Mouse (Mus musculus): ENCODE measurements around the gene Gm20594. TPM values are rescaled to one million over a fixed set of nuclear protein-coding genes. Genes with fewer than 3 reads are reported as not detected.

Gene Gm20594
- polyA plus RNA-seq (2014; fragmentation: Nextera tagmentation; extraction: Ambion mirVana): not detected in 2 replicates

GRCm38 (mm10) chr6:79817616-79818015 lies at the start of gene Gm20594:
TSS of gene Gm20594 (plus strand) at chr6:79817916.
- no peaks in the 10 kb centered on the region for H3K27me3 ChIP-seq (ENCODE audit: control insufficient read depth, insufficient read depth, low read length)
- H3K4me1 ChIP-seq (ENCODE audit: control insufficient read depth, insufficient read depth, low read length): no peaks in the 10 kb centered on the region
- no peak within 1 kb of the TSS for H3K4me2 ChIP-seq (replicated peaks; ENCODE audit: low read depth, low read length)
- no peak within 1 kb of the TSS for H3K4me3 ChIP-seq (ENCODE audit: low read depth, low read length)
- no peak for ATAC-seq (ENCODE audit: insufficient number of reproducible peaks, insufficient read depth, low FRiP score, low read depth)
- H3K27ac ChIP-seq (ENCODE audit: low read length): no peak within 1 kb of the TSS
- WGBS: 57% methylated on average over 1 of the region's 1 CpGs
- H3K36me3 ChIP-seq (ENCODE audit: control insufficient read depth, insufficient read depth, low read length): no peaks in the 10 kb centered on the region
- no peaks in the 10 kb centered on the region for H3K9me3 ChIP-seq (ENCODE audit: control insufficient read depth, low read depth, low read length)
- no peak within 1 kb of the TSS for H3K9ac ChIP-seq (replicated peaks; ENCODE audit: low read depth, low read length)

GRCm38 (mm10) chr6:79818114-79818513 lies 398 bp downstream of the Gm20594 start:
- Histone ChIP-seq H3K4me1 (ENCODE audit: control insufficient read depth, insufficient read depth, low read length) (no peaks in the 10 kb centered on the region), H3K4me3 (ENCODE audit: low read depth, low read length) (no peak overlapping the region), H3K4me2 (replicated peaks; ENCODE audit: low read depth, low read length) (no peak overlapping the region), H3K9me3 (ENCODE audit: control insufficient read depth, low read depth, low read length) (no peaks in the 10 kb centered on the region), H3K27ac (ENCODE audit: low read length) (no peak overlapping the region), H3K27me3 (ENCODE audit: control insufficient read depth, insufficient read depth, low read length) (no peaks in the 10 kb centered on the region), H3K9ac (replicated peaks; ENCODE audit: low read depth, low read length) (no peak overlapping the region), H3K36me3 (ENCODE audit: control insufficient read depth, insufficient read depth, low read length) (no peaks in the 10 kb centered on the region)
- ATAC-seq (ENCODE audit: insufficient number of reproducible peaks, insufficient read depth, low FRiP score, low read depth): 0 out of 2 replicates have a peak, but pooled peaks have one; percentile 76
- 84% methylated on average over 4 of the region's 4 CpGs for WGBS

- Histone ChIP-seq H3K4me1 (ENCODE audit: control insufficient read depth, insufficient read depth, low read length) (no peaks in the 10 kb centered on the region), H3K36me3 (ENCODE audit: control insufficient read depth, insufficient read depth, low read length) (no peaks in the 10 kb centered on the region), H3K9me3 (ENCODE audit: control insufficient read depth, low read depth, low read length) (no peaks in the 10 kb centered on the region), H3K27ac (ENCODE audit: low read length) (no peak overlapping the region), H3K9ac (replicated peaks; ENCODE audit: low read depth, low read length) (no peak overlapping the region), H3K4me2 (replicated peaks; ENCODE audit: low read depth, low read length) (no peak overlapping the region), H3K4me3 (ENCODE audit: low read depth, low read length) (no peak overlapping the region), H3K27me3 (ENCODE audit: control insufficient read depth, insufficient read depth, low read length) (no peaks in the 10 kb centered on the region)
- ATAC-seq (ENCODE audit: insufficient number of reproducible peaks, insufficient read depth, low FRiP score, low read depth): no peak
- WGBS: 85% methylated on average over 4 of the region's 4 CpGs
Observed at GRCm38 (mm10) chr6:79833845-79834244, 16.1 kb downstream of the Gm20594 start.

- no peaks in the 10 kb centered on the region for H3K36me3 ChIP-seq (ENCODE audit: control insufficient read depth, insufficient read depth, low read length)
- no peak overlapping the region for H3K27ac ChIP-seq (ENCODE audit: low read length)
- no peaks in the 10 kb centered on the region for H3K4me1 ChIP-seq (ENCODE audit: control insufficient read depth, insufficient read depth, low read length)
- WGBS: 94% methylated on average over 1 of the region's 1 CpGs
- H3K27me3 ChIP-seq (ENCODE audit: control insufficient read depth, insufficient read depth, low read length): no peaks in the 10 kb centered on the region
- no peak overlapping the region for H3K4me2 ChIP-seq (replicated peaks; ENCODE audit: low read depth, low read length)
- H3K9me3 ChIP-seq (ENCODE audit: control insufficient read depth, low read depth, low read length): no peaks in the 10 kb centered on the region
- no peak overlapping the region for H3K4me3 ChIP-seq (ENCODE audit: low read depth, low read length)
- no peak overlapping the region for H3K9ac ChIP-seq (replicated peaks; ENCODE audit: low read depth, low read length)
- no peak for ATAC-seq (ENCODE audit: insufficient number of reproducible peaks, insufficient read depth, low FRiP score, low read depth)
Observed at GRCm38 (mm10) chr6:79846829-79847228, 29.1 kb downstream of the Gm20594 start.

Other genes starting within 250 kb of the Gm20594 start
- 2.1 and 2.4 TPM in 2 replicates for gene Lrrtm4, start 201.0 kb downstream of the Gm20594 start, polyA plus RNA-seq (2014; fragmentation: Nextera tagmentation; extraction: Ambion mirVana)

All from stomach, embryonic 14.5 days (tissue).